Mouse (Mus musculus) heart, embryonic 13.5 days (tissue): ENCODE data around the gene Grik3. TPM values are rescaled to one million over a fixed set of nuclear protein-coding genes. Genes with fewer than 3 reads are reported as not detected.

Experiments
- ATAC-seq: fragments of 200-750 bp; cut with Nextera tagmentation; 2 replicates; pipeline ENCODE4 v1.8.0; 2017; ENCODE audit warnings: moderate TSS enrichment; ENCODE audit not compliant: insufficient number of reproducible peaks, low FRiP score, low TSS enrichment; ENCODE audit errors: extremely low read depth
- H3K27ac ChIP-seq: fragments of 300-500 bp; sonication (generic); replicated peaks from 2 replicates; pipeline ENCODE4 v1.5.1; 2015; ENCODE audit warnings: moderate library complexity, mild to moderate bottlenecking, inconsistent platforms
- H3K27me3 ChIP-seq: fragments of 300-500 bp; sonication (generic); replicated peaks from 2 replicates; pipeline ENCODE4 v1.6.1; 2015; ENCODE audit warnings: mild to moderate bottlenecking, inconsistent platforms
- H3K36me3 ChIP-seq: fragments of 300-500 bp; sonication (generic); 2 replicates; pipeline ENCODE4 v1.6.1; 2015; ENCODE audit warnings: mild to moderate bottlenecking, inconsistent platforms
- H3K4me1 ChIP-seq: fragments of 300-500 bp; sonication (generic); 2 replicates; pipeline ENCODE4 v1.6.1; 2015; ENCODE audit warnings: inconsistent platforms
- H3K4me2 ChIP-seq: fragments of 300-500 bp; sonication (generic); 2 replicates; pipeline ENCODE4 v1.6.1; 2015; ENCODE audit warnings: inconsistent platforms, mild to moderate bottlenecking, moderate library complexity
- H3K4me3 ChIP-seq: fragments of 300-500 bp; sonication (generic); 2 replicates; pipeline ENCODE4 v1.5.1; 2015; ENCODE audit warnings: moderate library complexity, mild to moderate bottlenecking, inconsistent platforms
- H3K9ac ChIP-seq: fragments of 300-500 bp; sonication (generic); 2 replicates; pipeline ENCODE4 v1.6.1; 2015; ENCODE audit warnings: inconsistent platforms, mild to moderate bottlenecking, moderate library complexity
- H3K9me3 ChIP-seq: fragments of 300-500 bp; sonication (generic); 2 replicates; pipeline ENCODE4 v1.6.1; 2016; ENCODE audit warnings: inconsistent platforms
- WGBS: fragments of 180-500 bp; shearing (Covaris S2); methylation state at CpG from one replicate; pipeline ENCODE4 v1.1.7; 2015; ENCODE audit warnings: mixed read lengths; 5-methylcytosine and 5-hydroxymethylcytosine counted together
- polyA plus RNA-seq: library from polyadenylated mRNA; unstranded; fragments of >200 nt; fragmentation: Nextera tagmentation; extraction: Ambion mirVana; gene quantifications from 2 replicates; pipeline ENCODE4 v1.2.1, GENCODE M21; 2015

Grik3 gene
- polyA plus RNA-seq, 1 experiment from 2014 or later = 0.31 TPM

DNA sequence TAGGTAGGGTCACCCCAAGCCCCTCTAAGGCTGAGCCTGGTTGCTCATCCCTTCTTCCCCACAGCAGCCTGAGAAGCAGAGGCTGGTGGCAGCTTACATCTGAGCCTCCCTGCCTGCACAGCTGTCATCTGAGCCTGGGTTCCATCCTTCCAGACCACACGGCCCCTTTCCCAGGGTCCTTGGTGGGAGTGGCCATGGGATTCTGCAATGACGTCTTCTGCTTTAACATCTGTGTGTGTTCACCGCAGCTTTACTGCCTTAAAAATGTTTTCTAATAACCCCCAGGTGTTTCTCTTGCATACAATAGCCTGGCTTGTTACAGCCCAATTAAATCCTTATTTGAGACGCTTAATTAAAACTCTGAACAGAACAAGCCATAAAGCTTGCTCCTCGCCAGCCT lies 35.9 kb downstream of the Grik3 start:
- Histone ChIP-seq H3K36me3 (no peaks in the 10 kb centered on the region), H3K4me2 (no peak overlapping the region), H3K4me3 (no peak overlapping the region), H3K27me3 (peaks cover 14% of the 10 kb centered on the region), H3K27ac (no peak overlapping the region), H3K9me3 (no peaks in the 10 kb centered on the region), H3K9ac (no peak overlapping the region), H3K4me1 (no peaks in the 10 kb centered on the region)
- no peak for ATAC-seq
- WGBS = 69% methylated on average over 5 of the region's 5 CpGs

- H3K9ac ChIP-seq = no peak overlapping the region
- peaks cover 68% of the 10 kb centered on the region for H3K27me3 ChIP-seq
- no peak overlapping the region for H3K4me3 ChIP-seq
- H3K9me3 ChIP-seq = no peaks in the 10 kb centered on the region
- no peak overlapping the region for H3K27ac ChIP-seq
- H3K4me2 ChIP-seq = no peak overlapping the region
- WGBS = 29% methylated on average over 9 of the region's 9 CpGs
- no peaks in the 10 kb centered on the region for H3K36me3 ChIP-seq
- no peak for ATAC-seq
- 0 out of 2 replicates have a peak, but pooled peaks cover 4% of the 10 kb centered on the region for H3K4me1 ChIP-seq
These were observed 43.5 kb downstream of the Grik3 start for GRCm38 (mm10) chr4:125533965-125534364.

- Histone ChIP-seq H3K4me1 (0 out of 2 replicates have a peak, but pooled peaks cover 4% of the 10 kb centered on the region), H3K4me2 (no peak overlapping the region), H3K27ac (no peak overlapping the region), H3K36me3 (no peaks in the 10 kb centered on the region), H3K27me3 (peaks cover 73% of the 10 kb centered on the region), H3K9ac (no peak overlapping the region), H3K9me3 (no peaks in the 10 kb centered on the region), H3K4me3 (no peak overlapping the region)
- WGBS = 3% methylated on average over 8 of the region's 8 CpGs
- no peak for ATAC-seq
These were observed 43.9 kb downstream of the Grik3 start for GRCm38 (mm10) chr4:125534449-125534848.

DNA sequence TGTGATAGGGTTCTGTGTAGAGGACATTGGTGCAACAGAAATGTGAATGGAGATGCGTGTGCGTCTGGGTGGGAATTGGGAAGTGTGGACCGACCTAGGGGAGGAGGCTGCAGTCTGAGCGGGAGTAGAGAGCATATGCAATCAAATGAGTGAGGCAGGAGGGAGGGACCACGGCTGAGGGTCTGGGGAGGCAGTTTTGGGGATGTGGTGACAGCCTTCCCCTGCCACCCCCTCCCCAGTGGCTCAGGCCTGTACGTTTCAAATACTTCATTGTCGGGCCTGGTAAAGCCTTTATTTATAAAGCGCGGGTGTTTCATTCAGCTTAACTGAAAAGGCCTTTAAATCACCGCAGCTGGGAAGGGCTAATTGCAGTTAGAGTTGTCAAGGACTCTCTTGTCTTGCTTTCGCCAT lies 44.5 kb downstream of the Grik3 start:
- Histone ChIP-seq H3K9me3 (no peaks in the 10 kb centered on the region), H3K36me3 (no peaks in the 10 kb centered on the region), H3K4me1 (0 out of 2 replicates have a peak, but pooled peaks cover 4% of the 10 kb centered on the region), H3K4me2 (no peak overlapping the region), H3K27ac (no peak overlapping the region), H3K27me3 (peaks cover 73% of the 10 kb centered on the region), H3K9ac (no peak overlapping the region), H3K4me3 (no peak overlapping the region)
- 23% methylated on average over 11 of the region's 11 CpGs for WGBS
- no peak for ATAC-seq

DNA sequence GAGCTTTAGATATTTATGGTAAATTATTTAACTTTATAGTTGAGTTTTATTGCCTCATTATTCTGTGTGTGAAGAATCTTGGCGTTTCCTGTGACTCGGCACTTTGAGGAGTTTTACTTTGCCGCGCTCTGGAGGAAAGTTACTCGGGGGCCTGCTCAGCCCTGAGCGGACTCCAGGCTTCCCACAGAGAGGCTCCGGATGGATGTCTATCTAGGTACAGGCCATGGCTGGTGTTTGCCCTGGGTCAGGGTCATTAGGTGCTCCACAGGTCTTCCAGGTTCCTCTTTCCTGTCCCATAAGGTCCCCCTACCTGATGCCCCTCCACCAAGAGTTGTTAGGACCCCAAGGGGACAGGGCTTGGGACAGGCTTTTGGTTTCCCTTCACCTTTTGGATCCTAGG lies 45.0 kb downstream of the Grik3 start:
- 31% methylated on average over 7 of the region's 7 CpGs for WGBS
- H3K36me3 ChIP-seq = no peaks in the 10 kb centered on the region
- no peaks in the 10 kb centered on the region for H3K9me3 ChIP-seq
- H3K9ac ChIP-seq = no peak overlapping the region
- H3K27ac ChIP-seq = no peak overlapping the region
- peaks cover 73% of the 10 kb centered on the region for H3K27me3 ChIP-seq
- H3K4me1 ChIP-seq = 0 out of 2 replicates have a peak, but pooled peaks cover 4% of the 10 kb centered on the region
- no peak overlapping the region for H3K4me2 ChIP-seq
- H3K4me3 ChIP-seq = no peak overlapping the region
- ATAC-seq = no peak

DNA sequence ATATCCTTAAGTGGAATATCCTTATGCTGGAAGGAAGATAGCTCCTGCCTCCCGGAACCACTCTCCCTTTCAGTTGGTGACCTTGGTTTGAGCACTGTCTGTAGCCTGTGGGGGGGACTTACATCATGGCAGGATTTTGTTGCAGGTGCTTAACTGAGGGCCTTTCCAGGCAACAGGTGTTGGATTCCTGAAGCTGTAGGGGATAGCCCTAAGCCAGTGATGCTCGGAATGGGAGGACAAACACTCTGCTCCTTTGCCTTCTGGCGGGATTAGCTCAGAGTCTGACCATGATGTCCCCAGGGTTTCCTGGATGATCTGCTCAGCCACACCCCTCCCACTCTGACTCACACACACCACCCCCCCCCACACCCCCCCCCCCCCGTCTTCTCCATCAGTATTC lies 45.5 kb downstream of the Grik3 start:
- Histone ChIP-seq H3K9me3 (no peaks in the 10 kb centered on the region), H3K27ac (no peak overlapping the region), H3K4me3 (no peak overlapping the region), H3K9ac (no peak overlapping the region), H3K27me3 (peaks cover 76% of the 10 kb centered on the region), H3K36me3 (no peaks in the 10 kb centered on the region), H3K4me1 (0 out of 2 replicates have a peak, but pooled peaks cover 4% of the 10 kb centered on the region), H3K4me2 (no peak overlapping the region)
- ATAC-seq = no peak
- WGBS = 36% methylated on average over 3 of the region's 4 CpGs

GRCm38 (mm10) chr4:125538301-125538965 lies 47.9 kb downstream of the Grik3 start:
- no peak overlapping the region for H3K27ac ChIP-seq
- peaks cover 63% of the 10 kb centered on the region for H3K27me3 ChIP-seq
- no peak overlapping the region for H3K4me3 ChIP-seq
- H3K36me3 ChIP-seq = no peaks in the 10 kb centered on the region
- H3K4me1 ChIP-seq = 0 out of 2 replicates have a peak, but pooled peaks cover 4% of the 10 kb centered on the region
- no peak overlapping the region for H3K9ac ChIP-seq
- H3K9me3 ChIP-seq = no peaks in the 10 kb centered on the region
- ATAC-seq = no peak
- no peak overlapping the region for H3K4me2 ChIP-seq
- WGBS = 8% methylated on average over 3 of the region's 3 CpGs

- H3K4me2 ChIP-seq = no peak overlapping the region
- H3K36me3 ChIP-seq = no peaks in the 10 kb centered on the region
- H3K4me3 ChIP-seq = no peak overlapping the region
- no peak overlapping the region for H3K27ac ChIP-seq
- H3K27me3 ChIP-seq = peaks cover 53% of the 10 kb centered on the region
- no peak for ATAC-seq
- no peaks in the 10 kb centered on the region for H3K4me1 ChIP-seq
- H3K9ac ChIP-seq = no peak overlapping the region
- H3K9me3 ChIP-seq = no peaks in the 10 kb centered on the region
- WGBS = 83% methylated on average over 9 of the region's 9 CpGs
These were observed 49.1 kb downstream of the Grik3 start for GRCm38 (mm10) chr4:125539617-125540016.

GRCm38 (mm10) chr4:125543171-125543570 lies 52.7 kb downstream of the Grik3 start:
- Histone ChIP-seq H3K4me3 (no peak overlapping the region), H3K9me3 (no peaks in the 10 kb centered on the region), H3K4me1 (no peaks in the 10 kb centered on the region), H3K36me3 (no peaks in the 10 kb centered on the region), H3K4me2 (no peak overlapping the region), H3K27ac (no peak overlapping the region), H3K9ac (no peak overlapping the region), H3K27me3 (peaks cover 56% of the 10 kb centered on the region)
- WGBS = 80% methylated on average over 5 of the region's 5 CpGs
- no peak for ATAC-seq

DNA sequence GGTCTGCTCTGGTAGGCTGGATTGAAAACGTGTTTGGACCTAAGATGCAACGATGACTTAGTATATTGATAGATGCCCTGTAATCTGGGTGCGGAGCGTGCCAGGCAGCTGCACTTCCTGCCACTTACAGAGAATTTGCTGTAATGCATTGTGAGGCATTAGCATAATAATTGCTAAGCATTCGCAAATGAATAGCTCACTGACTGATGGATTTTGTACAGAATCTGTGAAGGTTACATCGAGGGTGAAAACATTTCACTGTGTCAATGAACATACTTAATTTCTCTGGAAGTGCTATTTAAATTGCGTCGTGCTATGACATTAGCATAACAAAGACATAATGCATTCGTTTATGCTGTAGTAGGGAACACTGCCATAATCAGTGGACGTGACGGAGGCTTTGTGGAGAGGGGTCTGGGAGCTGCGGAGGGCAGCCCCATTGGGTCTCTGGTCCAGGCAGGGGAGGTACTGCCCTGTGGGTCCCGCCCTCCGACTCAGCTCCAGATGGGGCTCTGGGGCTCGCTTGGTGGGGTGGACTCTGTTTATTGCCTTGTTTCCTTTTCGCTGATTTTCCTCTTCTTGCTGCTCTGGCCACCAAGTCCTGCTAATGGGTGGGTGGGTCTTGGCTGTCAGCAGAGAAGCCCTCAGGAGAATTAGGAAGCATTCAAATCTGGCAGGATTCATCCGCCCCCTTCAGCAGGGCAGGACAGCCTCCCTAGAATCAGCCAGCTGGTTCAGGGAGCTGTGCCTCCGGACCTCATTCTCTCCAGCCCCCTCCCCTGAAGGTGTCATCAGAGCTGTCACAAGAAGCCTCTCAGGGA lies 54.7 kb downstream of the Grik3 start:
- H3K9ac ChIP-seq = no peak overlapping the region
- H3K4me1 ChIP-seq = no peaks in the 10 kb centered on the region
- peaks cover 53% of the 10 kb centered on the region for H3K27me3 ChIP-seq
- ATAC-seq = no peak
- no peak overlapping the region for H3K27ac ChIP-seq
- H3K36me3 ChIP-seq = no peaks in the 10 kb centered on the region
- no peak overlapping the region for H3K4me2 ChIP-seq
- no peak overlapping the region for H3K4me3 ChIP-seq
- no peaks in the 10 kb centered on the region for H3K9me3 ChIP-seq
- 34% methylated on average over 18 of the region's 18 CpGs for WGBS

DNA sequence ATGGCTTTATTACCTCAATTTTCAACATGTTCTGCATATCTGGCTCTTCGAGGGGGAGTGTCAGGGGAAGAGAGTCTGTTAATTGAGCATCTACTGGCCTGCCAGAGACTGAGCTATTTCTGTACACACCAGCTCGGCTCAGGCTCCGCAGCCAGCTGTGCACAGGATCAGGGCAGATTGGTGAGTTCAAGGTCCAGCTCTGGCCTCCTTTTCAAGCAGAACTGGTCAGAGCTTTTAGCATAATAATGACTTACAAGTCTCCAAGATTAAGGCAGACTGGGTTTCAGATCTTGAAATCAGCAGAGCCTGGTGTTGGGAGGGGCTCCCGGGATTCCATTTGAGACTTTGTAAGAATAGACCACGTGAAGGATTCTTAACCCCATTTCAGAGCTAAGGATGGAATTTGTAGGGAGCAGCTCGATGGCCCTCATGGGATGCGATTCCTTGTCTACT lies 55.3 kb downstream of the Grik3 start:
- H3K4me3 ChIP-seq = no peak overlapping the region
- H3K9me3 ChIP-seq = no peaks in the 10 kb centered on the region
- H3K9ac ChIP-seq = no peak overlapping the region
- 44% methylated on average over 7 of the region's 7 CpGs for WGBS
- H3K27ac ChIP-seq = no peak overlapping the region
- no peaks in the 10 kb centered on the region for H3K36me3 ChIP-seq
- H3K4me1 ChIP-seq = no peaks in the 10 kb centered on the region
- no peak for ATAC-seq
- H3K4me2 ChIP-seq = no peak overlapping the region
- peaks cover 50% of the 10 kb centered on the region for H3K27me3 ChIP-seq
